Mouse (Mus musculus): ENCODE data around the gene Tmem238. TPM values are rescaled to one million over a fixed set of nuclear protein-coding genes. Genes with fewer than 3 reads are reported as not detected.

The Tmem238 gene
- polyA plus RNA-seq, 1 experiment from 2014 or later, result 2.5 TPM

DNA sequence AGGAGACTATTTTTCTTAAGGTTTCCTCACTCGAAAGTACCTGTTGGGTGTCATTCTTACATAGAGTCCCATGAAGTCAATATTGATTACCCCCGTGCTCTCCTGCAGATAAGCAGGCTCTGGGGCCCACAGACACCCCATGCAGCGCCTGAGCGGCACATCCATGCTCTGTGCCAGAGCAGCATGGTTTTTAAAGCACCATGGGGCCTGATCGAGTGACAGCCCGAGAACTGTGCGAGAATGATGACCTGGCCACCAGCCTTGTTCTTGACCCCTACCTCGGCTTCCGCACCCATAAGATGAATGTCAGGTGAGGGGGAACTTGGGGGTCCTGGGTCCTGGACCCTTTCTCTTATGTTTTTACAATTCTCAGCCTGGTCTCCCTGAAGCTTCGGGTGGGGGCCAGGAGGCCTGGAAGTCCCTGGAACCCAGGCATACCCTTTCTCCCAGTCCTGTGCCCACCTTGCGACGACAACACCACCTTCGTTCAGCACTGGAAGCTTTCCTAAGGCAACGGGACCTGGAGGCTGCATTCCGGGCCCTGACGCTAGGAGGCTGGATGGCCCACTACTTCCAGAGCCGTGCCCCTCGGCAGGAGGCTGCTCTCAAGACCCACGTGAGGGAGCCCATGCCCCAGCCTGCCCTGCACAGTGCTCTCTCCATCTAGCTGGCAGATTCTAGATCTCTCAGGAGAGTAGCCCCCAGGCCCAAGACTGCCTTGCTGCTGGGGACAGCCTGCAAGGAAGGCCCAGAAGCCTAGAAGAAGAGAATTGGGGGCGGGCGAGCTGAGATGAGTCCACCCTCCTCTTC, 47.6 kb downstream of the Tmem238 start:
- Histone ChIP-seq H3K4me3 (peak overlapping the region; percentile 77; the same call in 1 of the 2 replicates), H3K27me3 (peaks cover 3% of the 10 kb centered on the region; the same call in 1 of the 2 replicates), H3K27ac (replicated peaks) (0 out of 2 replicates have a peak overlapping the region, but pooled peaks have one; percentile 93), H3K9ac (replicated peaks) (peak overlapping the region; percentile 89; the same call in 1 of the 2 replicates), H3K4me1 (peaks cover 39% of the 10 kb centered on the region), H3K9me3 (no peaks in the 10 kb centered on the region), H3K36me3 (peaks cover 35% of the 10 kb centered on the region), H3K4me2 (replicated peaks) (peak overlapping the region; percentile 93)
- ATAC-seq (ENCODE audit: low FRiP score, low read depth), result no peak
- WGBS, result 82% methylated on average over 21 of the region's 21 CpGs

- H3K4me3 ChIP-seq, result peak overlapping the region; percentile 77
- peaks cover 27% of the 10 kb centered on the region for H3K36me3 ChIP-seq
- H3K27me3 ChIP-seq, result peaks cover 3% of the 10 kb centered on the region; the same call in 1 of the 2 replicates
- no peaks in the 10 kb centered on the region for H3K9me3 ChIP-seq
- H3K4me2 ChIP-seq (replicated peaks), result peak overlapping the region; percentile 93
- peak overlapping the region; percentile 93 for H3K27ac ChIP-seq (replicated peaks)
- ATAC-seq (ENCODE audit: low FRiP score, low read depth), result no peak
- H3K9ac ChIP-seq (replicated peaks), result peak overlapping the region; percentile 89
- H3K4me1 ChIP-seq, result peaks cover 39% of the 10 kb centered on the region
- WGBS, result 2% methylated on average over 4 of the region's 4 CpGs
Observed at GRCm38 (mm10) chr7:4741151-4741550, 48.3 kb downstream of the Tmem238 start.

DNA sequence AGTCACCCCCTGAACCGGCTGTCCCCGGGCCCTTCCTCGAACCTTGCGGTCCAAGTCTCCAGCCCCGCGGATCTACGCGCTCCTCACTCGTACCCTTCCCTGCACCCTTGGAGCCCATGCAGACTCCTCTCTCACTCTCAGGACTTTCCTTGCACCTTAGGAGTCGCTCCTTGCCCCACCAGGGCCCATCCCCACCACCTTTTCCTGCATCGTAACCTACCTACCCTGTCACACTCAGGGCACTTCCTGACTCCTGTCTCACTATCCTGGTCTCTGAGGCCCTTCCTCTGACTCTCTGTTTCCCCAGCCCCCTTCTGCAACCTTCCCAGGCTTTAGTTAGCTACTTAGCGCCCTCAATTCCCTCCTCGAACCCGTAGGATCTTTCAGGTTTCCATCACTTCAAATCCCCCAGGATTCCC, 49.1 kb downstream of the Tmem238 start:
- peak; percentile 38 for ATAC-seq (ENCODE audit: low FRiP score, low read depth)
- H3K4me2 ChIP-seq (replicated peaks), result peak overlapping the region; percentile 93

DNA sequence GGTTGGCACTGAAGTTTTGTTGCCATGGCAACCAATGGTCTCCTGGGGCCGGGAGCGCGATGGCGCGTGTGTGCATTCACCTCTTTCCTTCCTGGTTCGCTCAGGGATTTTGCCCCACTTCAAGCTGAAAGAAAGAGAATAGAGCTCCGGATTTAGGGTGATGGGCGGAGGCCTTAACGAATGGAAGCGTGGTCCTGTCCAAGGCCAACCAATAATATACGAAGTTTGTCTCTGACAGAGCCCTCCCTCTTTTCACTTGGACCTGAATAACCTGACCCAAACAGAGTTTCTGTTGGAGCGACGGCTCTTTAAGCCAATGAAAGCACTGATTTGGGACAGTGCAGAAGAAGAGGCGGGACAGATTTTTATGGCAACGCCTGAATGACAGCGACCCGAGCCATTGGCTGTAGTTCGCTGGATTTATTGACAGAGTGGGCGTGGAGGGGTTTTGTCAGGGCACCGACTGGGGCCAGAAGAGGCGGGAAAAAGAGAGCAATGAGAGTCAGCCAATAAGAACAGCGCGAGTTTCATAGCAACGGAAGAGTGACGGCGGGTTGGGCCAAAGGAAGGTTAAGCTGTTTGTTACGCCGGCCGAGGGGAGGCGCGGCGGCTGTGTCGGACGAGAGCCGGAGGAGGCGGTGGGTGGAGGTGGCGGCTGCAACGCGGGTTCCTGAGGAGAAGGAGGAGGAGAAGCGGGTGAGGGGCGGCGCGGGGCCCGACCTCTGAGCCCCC, 49.7 kb downstream of the Tmem238 start, which contains the start of gene Kmt5c:
TSS of gene Kmt5c (plus strand) at position 572 of the 732 bp plus-strand sequence.
- H3K27me3 ChIP-seq, result peaks cover 3% of the 10 kb centered on the region; the same call in 1 of the 2 replicates
- H3K27ac ChIP-seq (replicated peaks), result peak within 1 kb of the TSS; percentile 93
- H3K9me3 ChIP-seq, result no peaks in the 10 kb centered on the region
- H3K4me1 ChIP-seq, result peaks cover 39% of the 10 kb centered on the region
- peak within 1 kb of the TSS; percentile 77 for H3K4me3 ChIP-seq
- peaks cover 17% of the 10 kb centered on the region for H3K36me3 ChIP-seq
- WGBS, result under 1% methylated on average over 35 of the region's 44 CpGs
- H3K9ac ChIP-seq (replicated peaks), result peak within 1 kb of the TSS; percentile 89
- ATAC-seq (ENCODE audit: low FRiP score, low read depth), result peak; percentile 97
- peak within 1 kb of the TSS; percentile 93 for H3K4me2 ChIP-seq (replicated peaks)

More for the DNA sequence above, 49.1 kb downstream of the Tmem238 start:
- Histone ChIP-seq H3K36me3 (peaks cover 19% of the 10 kb centered on the region), H3K27me3 (peaks cover 3% of the 10 kb centered on the region; the same call in 1 of the 2 replicates), H3K4me1 (peaks cover 39% of the 10 kb centered on the region), H3K9me3 (no peaks in the 10 kb centered on the region), H3K27ac (replicated peaks) (peak overlapping the region; percentile 93), H3K4me3 (peak overlapping the region; percentile 77), H3K9ac (replicated peaks) (peak overlapping the region; percentile 89)
- WGBS, result under 1% methylated on average over 14 of the region's 14 CpGs

DNA sequence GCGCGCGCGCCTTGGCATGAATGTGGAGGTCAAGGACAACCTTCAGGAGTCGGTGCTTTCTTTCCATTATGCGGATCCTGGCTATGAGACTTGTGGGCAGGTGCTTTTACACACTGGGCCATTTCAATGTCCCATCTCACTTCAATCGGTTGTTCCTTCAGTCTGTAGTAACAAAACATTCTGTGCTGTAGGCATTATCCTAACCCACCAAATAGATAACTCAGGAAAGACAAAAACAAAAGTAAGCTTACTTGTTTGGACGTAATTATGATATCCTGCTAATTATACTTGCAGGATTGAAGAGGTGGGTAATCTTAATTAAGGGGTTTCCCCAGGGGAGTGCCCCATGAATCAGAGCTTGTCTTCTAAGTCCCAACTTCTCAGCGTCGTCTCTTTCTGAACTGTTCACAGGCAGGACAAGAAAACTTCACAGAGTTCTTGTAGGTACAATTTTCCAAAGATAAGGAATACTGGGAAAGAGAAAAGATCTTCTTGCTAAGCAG, 50.4 kb downstream of the Tmem238 start:
- no peak for ATAC-seq (ENCODE audit: low FRiP score, low read depth)
- Histone ChIP-seq H3K9me3 (no peaks in the 10 kb centered on the region), H3K27ac (replicated peaks) (peak overlapping the region; percentile 77), H3K36me3 (peaks cover 11% of the 10 kb centered on the region), H3K27me3 (peaks cover 3% of the 10 kb centered on the region; the same call in 1 of the 2 replicates), H3K4me3 (peak overlapping the region; percentile 34), H3K9ac (replicated peaks) (0 out of 2 replicates have a peak overlapping the region, but pooled peaks have one; percentile 15), H3K4me1 (peaks cover 39% of the 10 kb centered on the region), H3K4me2 (replicated peaks) (peak overlapping the region; percentile 58)
- 47% methylated on average over 10 of the region's 10 CpGs for WGBS

Other genes with a start within 250 kb of the Tmem238 start
- 30.9 and 33.8 TPM in 2 replicates for gene Syt5, start 242.1 kb downstream of the Tmem238 start, polyA plus RNA-seq (2016; fragmentation: Nextera tagmentation; extraction: Ambion mirVana)
- 0.10 and 0.14 TPM in 2 replicates for gene Ptprh, start 185.6 kb downstream of the Tmem238 start, polyA plus RNA-seq (2016; fragmentation: Nextera tagmentation; extraction: Ambion mirVana)
- 2.8 TPM in 2 replicates for gene Tmem86b, start 158.2 kb downstream of the Tmem238 start, polyA plus RNA-seq (2016; fragmentation: Nextera tagmentation; extraction: Ambion mirVana)
- gene Ppp6r1, start 130.6 kb downstream of the Tmem238 start, polyA plus RNA-seq (2016; fragmentation: Nextera tagmentation; extraction: Ambion mirVana), result 13.8 and 13.9 TPM in 2 replicates
- gene Hspbp1, start 104.6 kb downstream of the Tmem238 start, polyA plus RNA-seq (2016; fragmentation: Nextera tagmentation; extraction: Ambion mirVana), result 111 and 113 TPM in 2 replicates
- gene Brsk1, start 99.1 kb downstream of the Tmem238 start, polyA plus RNA-seq (2016; fragmentation: Nextera tagmentation; extraction: Ambion mirVana), result 5.4 and 5.7 TPM in 2 replicates
- gene Tmem150b, start 64.4 kb downstream of the Tmem238 start, polyA plus RNA-seq (2016; fragmentation: Nextera tagmentation; extraction: Ambion mirVana), result 0.18 and 0.20 TPM in 2 replicates
- gene Kmt5c, start 49.5 kb downstream of the Tmem238 start, polyA plus RNA-seq (2016; fragmentation: Nextera tagmentation; extraction: Ambion mirVana), result 89.3 and 91.6 TPM in 2 replicates
- 33.7 and 45.8 TPM in 2 replicates for gene Cox6b2, start 36.6 kb downstream of the Tmem238 start, polyA plus RNA-seq (2016; fragmentation: Nextera tagmentation; extraction: Ambion mirVana)
- not detected in 2 replicates for gene Fam71e2, start 18.4 kb downstream of the Tmem238 start, polyA plus RNA-seq (2016; fragmentation: Nextera tagmentation; extraction: Ambion mirVana)
- 0.36 and 0.38 TPM in 2 replicates for gene Il11, start 6.8 kb downstream of the Tmem238 start, polyA plus RNA-seq (2016; fragmentation: Nextera tagmentation; extraction: Ambion mirVana)
- not detected in 2 replicates for gene Tmem190, start 6.7 kb downstream of the Tmem238 start, polyA plus RNA-seq (2016; fragmentation: Nextera tagmentation; extraction: Ambion mirVana)
- 300 and 313 TPM in 2 replicates for gene Rpl28, start 3.2 kb upstream of the Tmem238 start, polyA plus RNA-seq (2016; fragmentation: Nextera tagmentation; extraction: Ambion mirVana)
- gene Ube2s, start 22.9 kb upstream of the Tmem238 start, polyA plus RNA-seq (2016; fragmentation: Nextera tagmentation; extraction: Ambion mirVana), result 384 TPM in 2 replicates
- gene Shisa7, start 55.0 kb upstream of the Tmem238 start, polyA plus RNA-seq (2016; fragmentation: Nextera tagmentation; extraction: Ambion mirVana), result 3.3 and 4.7 TPM in 2 replicates
- gene Isoc2b, start 80.6 kb upstream of the Tmem238 start, polyA plus RNA-seq (2016; fragmentation: Nextera tagmentation; extraction: Ambion mirVana), result 4.6 and 5.1 TPM in 2 replicates
- 0.68 and 0.80 TPM in 2 replicates for gene Isoc2a, start 87.5 kb upstream of the Tmem238 start, polyA plus RNA-seq (2016; fragmentation: Nextera tagmentation; extraction: Ambion mirVana)
- gene Gm36210, start 116.9 kb upstream of the Tmem238 start, polyA plus RNA-seq (2016; fragmentation: Nextera tagmentation; extraction: Ambion mirVana), result not detected in 2 replicates
- gene Zfp628, start 125.6 kb upstream of the Tmem238 start, polyA plus RNA-seq (2016; fragmentation: Nextera tagmentation; extraction: Ambion mirVana), result 4.7 and 4.9 TPM in 2 replicates
- gene Nat14, start 132.4 kb upstream of the Tmem238 start, polyA plus RNA-seq (2016; fragmentation: Nextera tagmentation; extraction: Ambion mirVana), result 15.1 and 16.6 TPM in 2 replicates
- 1.6 and 2.0 TPM in 2 replicates for gene Ssc5d, start 136.1 kb upstream of the Tmem238 start, polyA plus RNA-seq (2016; fragmentation: Nextera tagmentation; extraction: Ambion mirVana)
- gene Sbk2, start 174.8 kb upstream of the Tmem238 start, polyA plus RNA-seq (2016; fragmentation: Nextera tagmentation; extraction: Ambion mirVana), result 0.18 TPM in 1 of 2 replicates, not detected in the other
- gene Sbk3, start 181.5 kb upstream of the Tmem238 start, polyA plus RNA-seq (2016; fragmentation: Nextera tagmentation; extraction: Ambion mirVana), result 0.14 TPM in 1 of 2 replicates, not detected in the other
- 60.9 and 68.8 TPM in 2 replicates for gene Zfp579, start 206.5 kb upstream of the Tmem238 start, polyA plus RNA-seq (2016; fragmentation: Nextera tagmentation; extraction: Ambion mirVana)
- 7.5 and 9.3 TPM in 2 replicates for gene Zfp524, start 224.8 kb upstream of the Tmem238 start, polyA plus RNA-seq (2016; fragmentation: Nextera tagmentation; extraction: Ambion mirVana)
- 69.0 and 73.4 TPM in 2 replicates for gene Fiz1, start 225.0 kb upstream of the Tmem238 start, polyA plus RNA-seq (2016; fragmentation: Nextera tagmentation; extraction: Ambion mirVana)
- gene Gm44973, start 225.8 kb upstream of the Tmem238 start, polyA plus RNA-seq (2016; fragmentation: Nextera tagmentation; extraction: Ambion mirVana), result 0.25 TPM in 1 of 2 replicates, not detected in the other
- 7.6 and 7.9 TPM in 2 replicates for gene Zfp865, start 230.7 kb upstream of the Tmem238 start, polyA plus RNA-seq (2016; fragmentation: Nextera tagmentation; extraction: Ambion mirVana)
- 11.1 and 15.6 TPM in 2 replicates for gene Ccdc106, start 230.9 kb upstream of the Tmem238 start, polyA plus RNA-seq (2016; fragmentation: Nextera tagmentation; extraction: Ambion mirVana)
- not detected in 2 replicates for gene 4632433K11Rik, start 244.5 kb upstream of the Tmem238 start, polyA plus RNA-seq (2016; fragmentation: Nextera tagmentation; extraction: Ambion mirVana)
- 5.4 and 5.8 TPM in 2 replicates for gene Zfp784, start 248.8 kb upstream of the Tmem238 start, polyA plus RNA-seq (2016; fragmentation: Nextera tagmentation; extraction: Ambion mirVana)

All from midbrain, embryonic 12.5 days (tissue).